Mouse (Mus musculus) CH12.LX (cell line): ENCODE measurements around the gene AI464131. TPM values are rescaled to one million over a fixed set of nuclear protein-coding genes. Genes with fewer than 3 reads are reported as not detected.

Experiments
- DNase-seq: peaks from one replicate; pipeline ENCODE4 v3.0.0-alpha.2; 2013; ENCODE audit errors: extremely low read depth
- H3K27ac ChIP-seq: 2 replicates; pipeline ENCODE4 v1.5.1; 2012; ENCODE audit warnings: low read depth, mild to moderate bottlenecking, control low read depth, moderate library complexity; ENCODE audit not compliant: insufficient read depth
- H3K27me3 ChIP-seq: replicated peaks from 2 replicates; pipeline ENCODE3; 2012; ENCODE audit warnings: inconsistent platforms
- H3K36me3 ChIP-seq, 2 experiments: replicated peaks in 1 of 2; 2 replicates each; pipeline versions ENCODE3 to v1.6.1; 2012; ENCODE audit warnings: inconsistent platforms in 1 of 2, low read length in 1 of 2, mild to moderate bottlenecking in 1 of 2, mixed read lengths in 1 of 2, moderate library complexity in 1 of 2; ENCODE audit not compliant: control insufficient read depth in 1 of 2, insufficient read depth in 1 of 2
- H3K4me1 ChIP-seq, 2 experiments: 2 replicates each; pipeline ENCODE4 v1.6.1; 2012; ENCODE audit warnings: inconsistent platforms in 1 of 2, moderate library complexity in 1 of 2; ENCODE audit not compliant: insufficient read depth in 2 of 2, control insufficient read depth in 1 of 2
- H3K4me2 ChIP-seq: 2 replicates; pipeline ENCODE4 v1.6.1; 2012; ENCODE audit warnings: low read depth, mild to moderate bottlenecking, control low read depth; ENCODE audit not compliant: poor library complexity, insufficient read depth, severe bottlenecking
- H3K4me3 ChIP-seq, 3 experiments: fragments of 150-350 bp in 1 of 3; sonication (generic) in 1 of 3; replicated peaks in 1 of 3; 2 replicates each; pipeline versions ENCODE3 to v1.5.1; 2011 to 2012; ENCODE audit warnings: low read depth in 2 of 3, low read length in 2 of 3, mild to moderate bottlenecking in 2 of 3, moderate library complexity in 2 of 3, control low read depth in 1 of 3, improper control_type of control experiment in 1 of 3, inconsistent platforms in 1 of 3, mixed read lengths in 1 of 3; ENCODE audit not compliant: poor library complexity in 1 of 3
- H3K79me2 ChIP-seq: replicated peaks from 2 replicates; pipeline ENCODE4 v1.6.1; 2012; ENCODE audit warnings: mild to moderate bottlenecking, moderate library complexity; ENCODE audit not compliant: control insufficient read depth, poor library complexity, insufficient read depth, severe bottlenecking; ENCODE audit errors: extremely low read depth
- H3K9ac ChIP-seq: 2 replicates; pipeline ENCODE4 v1.6.1; 2012; ENCODE audit warnings: low read depth, mild to moderate bottlenecking, control low read depth, moderate library complexity; ENCODE audit not compliant: insufficient read depth
- H3K9me3 ChIP-seq: replicated peaks from 2 replicates; pipeline ENCODE3; 2012; ENCODE audit warnings: low read length, inconsistent platforms, mixed read lengths
- BHLHE40 ChIP-seq: IDR thresholded peaks from 2 replicates; pipeline ENCODE4 v1.6.1; 2011; ENCODE audit warnings: mild to moderate bottlenecking, low read depth, low read length, improper control_type of control experiment
- CHD2 ChIP-seq: IDR thresholded peaks from 2 replicates; pipeline ENCODE4 v1.6.1; 2011; ENCODE audit warnings: low read length, improper control_type of control experiment
- CTCF ChIP-seq, 2 experiments: IDR thresholded peaks in 1 of 2; conservative IDR thresholded peaks in 1 of 2; 2 replicates each; pipeline ENCODE4 v1.5.1; 2011 to 2012; ENCODE audit warnings: low read depth in 2 of 2, low read length in 2 of 2, improper control_type of control experiment in 1 of 2, inconsistent platforms in 1 of 2, mild to moderate bottlenecking in 1 of 2, moderate library complexity in 1 of 2
- EP300 ChIP-seq: IDR thresholded peaks from 2 replicates; pipeline ENCODE4 v1.6.1; 2011; ENCODE audit warnings: low read length, improper control_type of control experiment
- GABPA ChIP-seq: IDR thresholded peaks from 2 replicates; pipeline ENCODE4 v1.6.1; 2012; ENCODE audit warnings: low read depth, low read length, improper control_type of control experiment, inconsistent platforms; ENCODE audit not compliant: insufficient replicate concordance
- HCFC1 ChIP-seq: IDR thresholded peaks from 2 replicates; pipeline ENCODE4 v1.6.1; 2012; ENCODE audit warnings: low read depth, mild to moderate bottlenecking, inconsistent platforms, low read length, improper control_type of control experiment
- IRF4 ChIP-seq: IDR thresholded peaks from 2 replicates; pipeline ENCODE4 v1.6.1; 2014; ENCODE audit warnings: low read depth, mild to moderate bottlenecking, inconsistent platforms, low read length, improper control_type of control experiment
- JUN ChIP-seq: IDR thresholded peaks from 2 replicates; pipeline ENCODE4 v1.6.1; 2011; ENCODE audit warnings: low read depth, mild to moderate bottlenecking, low read length, improper control_type of control experiment, moderate library complexity; ENCODE audit not compliant: insufficient read depth
- JUND ChIP-seq: conservative IDR thresholded peaks from 2 replicates; pipeline ENCODE4 v1.6.1; 2011; ENCODE audit warnings: low read depth, low read length, improper control_type of control experiment
- MAZ ChIP-seq: IDR thresholded peaks from 2 replicates; pipeline ENCODE4 v1.6.1; 2012; ENCODE audit warnings: low read depth, mild to moderate bottlenecking, inconsistent platforms, low read length, improper control_type of control experiment, moderate library complexity
- MXI1 ChIP-seq: IDR thresholded peaks from 2 replicates; pipeline ENCODE4 v1.6.1; 2011; ENCODE audit warnings: mild to moderate bottlenecking, low read depth, low read length, improper control_type of control experiment
- NELFE ChIP-seq: IDR thresholded peaks from 2 replicates; pipeline ENCODE4 v1.6.1; 2011; ENCODE audit warnings: low read depth, low read length, improper control_type of control experiment
- PAX5 ChIP-seq: IDR thresholded peaks from 2 replicates; pipeline ENCODE4 v1.6.1; 2012; ENCODE audit warnings: low read length, inconsistent platforms, mixed read lengths
- POLR2AphosphoS2 ChIP-seq: IDR thresholded peaks from 2 replicates; pipeline ENCODE4 v1.6.1; 2011; ENCODE audit warnings: low read depth, low read length, improper control_type of control experiment
- RAD21 ChIP-seq: IDR thresholded peaks from 2 replicates; pipeline ENCODE4 v1.6.1; 2011; ENCODE audit warnings: low read depth, mild to moderate bottlenecking, low read length, improper control_type of control experiment, moderate library complexity
- SMC3 ChIP-seq: IDR thresholded peaks from 2 replicates; pipeline ENCODE4 v1.6.1; 2011; ENCODE audit warnings: low read depth, low read length, improper control_type of control experiment
- TBP ChIP-seq: conservative IDR thresholded peaks from 2 replicates; pipeline ENCODE4 v1.6.1; 2011; ENCODE audit warnings: low read depth, low read length, improper control_type of control experiment
- ZMIZ1 ChIP-seq: IDR thresholded peaks from 2 replicates; pipeline ENCODE4 v1.6.1; 2012; ENCODE audit warnings: low read depth, mild to moderate bottlenecking, inconsistent platforms, low read length, improper control_type of control experiment
- ZNF384 ChIP-seq: IDR thresholded peaks from 2 replicates; pipeline ENCODE4 v1.6.1; 2012; ENCODE audit warnings: low read depth, low read length, improper control_type of control experiment, inconsistent platforms
- dilution Hi-C: fragments of 300-500 bp; cut with MboI; formaldehyde crosslinking; loops from 2 replicates; pipeline ENCODE4 v1.14.3; 2020; ENCODE audit warnings: low sequenced_read_pairs; ENCODE audit not compliant: extremely low pct_unique_long_range_greater_than_20kb, extremely low pct_ligation_motif_present
- in situ Hi-C: fragments of 300-500 bp; cut with MboI; formaldehyde crosslinking; loops from 3 replicates; pipeline ENCODE4 v1.14.3; 2019; ENCODE audit warnings: low sequenced_read_pairs, low pct_ligation_motif_present, low pct_unique_long_range_greater_than_20kb, mixed read lengths
- polyA plus RNA-seq: library from polyadenylated mRNA; unstranded; fragments of >175 nt; gene quantifications from 2 replicates; pipeline ENCODE4 v1.2.1, GENCODE M21; 2012; ENCODE audit warnings: low read depth; ENCODE audit not compliant: insufficient read length
- total RNA-seq, 2 experiments: library from RNA; depleted of rRNA; stranded (reverse); fragments of 300-350 nt in 1 of 2; fragments of >200 nt in 1 of 2; gene quantifications; 2 replicates each; pipeline ENCODE4 v1.2.3; 2012 to 2014

Gene AI464131
- total and polyA plus RNA-seq, 3 experiments = 0.04 to 0.10 TPM; not detected in 1

- no peak overlapping the region for H3K4me3 ChIP-seq
- dilution Hi-C loops = no loop called here
- H3K79me2 ChIP-seq = no peaks in the 10 kb centered on the region
- H3K9me3 ChIP-seq = peaks cover 10% of the 10 kb centered on the region
- in situ Hi-C loops = no loop called here
- DNase-seq = peak; percentile 17
- peaks cover 69% of the 10 kb centered on the region for H3K27me3 ChIP-seq
- H3K27ac ChIP-seq = no peak overlapping the region
- no peaks in the 10 kb centered on the region for H3K36me3 ChIP-seq
- H3K9ac ChIP-seq = no peak overlapping the region
- no peak for TF ChIP-seq JUN
- TF ChIP-seq HCFC1 = no peak
- TF ChIP-seq MAZ = no peak
- TF ChIP-seq CHD2 = no peak
- no peak for TF ChIP-seq ZMIZ1
- peak; percentile 22 for TF ChIP-seq RAD21
- no peak for TF ChIP-seq ZNF384
- TF ChIP-seq BHLHE40 = no peak
- TF ChIP-seq POLR2AphosphoS2 = no peak
- TF ChIP-seq EP300 = no peak
- no peak for TF ChIP-seq MXI1
- TF ChIP-seq CTCF (conservative IDR thresholded peaks at IDR 0.05 in 1 of 2, IDR thresholded peaks at IDR 0.05 in 1 of 2; ENCODE audit: low read depth in 2 of 2, low read length in 2 of 2) = peak in 1 of 2 experiments; percentile 60; a peak in 2 of 4 replicates
- peak; percentile 40 for TF ChIP-seq SMC3
- no peak for TF ChIP-seq IRF4
- TF ChIP-seq NELFE = no peak
- TF ChIP-seq TBP = no peak
- H3K4me1 ChIP-seq = no peaks in the 10 kb centered on the region
- no peak overlapping the region for H3K4me2 ChIP-seq
Measured at GRCm38 (mm10) chr4:41506156-41506555, 3.3 kb upstream of the AI464131 start.

- in situ Hi-C loops = no loop called here
- H3K4me2 ChIP-seq = no peak overlapping the region
Measured at GRCm38 (mm10) chr4:41505131-41505551, 2.3 kb upstream of the AI464131 start.

More at GRCm38 (mm10) chr4:41505131-41505551, 2.3 kb upstream of the AI464131 start:
- H3K27me3 ChIP-seq = peaks cover 69% of the 10 kb centered on the region
- no peaks in the 10 kb centered on the region for H3K79me2 ChIP-seq
- dilution Hi-C loops = no loop called here
- no peaks in the 10 kb centered on the region for H3K4me1 ChIP-seq
- no peak overlapping the region for H3K27ac ChIP-seq
- no peak overlapping the region for H3K4me3 ChIP-seq
- H3K36me3 ChIP-seq = no peaks in the 10 kb centered on the region
- peaks cover 10% of the 10 kb centered on the region for H3K9me3 ChIP-seq
- DNase-seq = peak; percentile 3
- H3K9ac ChIP-seq = no peak overlapping the region
- TF ChIP-seq JUND (no peak), CTCF (conservative IDR thresholded peaks at IDR 0.05 in 1 of 2, IDR thresholded peaks at IDR 0.05 in 1 of 2; ENCODE audit: low read depth in 2 of 2, low read length in 2 of 2) (peak; percentile 8 to 47; a peak in 2 of 4 replicates), PAX5 (no peak), GABPA (no peak)
